Mouse (Mus musculus) frontal cortex, postnatal 14 days (tissue): ENCODE results near the gene Apoc2.

Experiments
- DNase-seq, 2 experiments: peaks; one replicate each; pipeline ENCODE4 v3.0.0; 2022; ENCODE audit warnings: low spot score in 2 of 2

Gene Apoc2

DNA sequence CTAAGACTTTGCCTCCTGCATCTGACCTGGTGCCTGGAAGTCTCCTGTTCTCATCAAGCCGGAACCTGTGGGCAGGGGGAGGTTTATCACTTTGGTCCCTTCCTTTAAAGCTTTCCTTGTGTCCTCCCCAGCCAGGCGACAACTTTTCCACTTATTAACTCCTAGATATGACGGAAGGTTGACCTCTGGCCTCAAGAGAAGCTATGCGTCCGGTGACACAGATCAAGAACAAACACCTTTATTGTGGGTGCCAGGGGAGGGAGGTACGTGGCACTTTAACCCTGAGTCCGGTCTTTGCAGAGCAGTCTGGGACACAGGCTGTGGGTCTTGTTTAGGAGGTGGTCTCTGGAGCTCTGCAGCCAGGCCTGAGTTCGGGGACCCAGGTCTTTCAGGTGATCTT is at the start of gene Apoc2:
Gene Apoc2, minus strand, starts transcription at position 70 of the 400 bp plus-strand sequence.
- DNase-seq, result no peak

DNA sequence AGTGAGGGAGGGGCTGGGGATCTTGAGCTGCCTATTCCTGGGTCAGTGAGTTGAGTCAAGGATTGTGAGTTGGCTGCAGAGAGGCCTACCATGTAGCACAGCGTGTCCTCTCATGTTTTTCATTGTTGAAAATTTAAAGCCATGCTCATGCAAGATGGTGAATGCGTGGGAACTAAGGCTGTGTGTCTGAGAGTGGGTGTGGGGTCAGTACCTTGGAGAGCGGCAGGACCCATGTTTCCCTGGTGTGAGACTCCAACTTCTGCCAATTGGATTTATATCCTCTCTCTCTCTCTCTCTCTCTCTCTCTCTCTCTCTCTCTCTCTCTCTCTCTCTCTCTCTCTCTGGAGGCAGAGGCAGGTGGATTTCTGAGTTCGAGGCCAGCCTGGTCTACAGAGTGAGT is 48.8 kb upstream of the Apoc2 start:
- no peak for DNase-seq

DNA sequence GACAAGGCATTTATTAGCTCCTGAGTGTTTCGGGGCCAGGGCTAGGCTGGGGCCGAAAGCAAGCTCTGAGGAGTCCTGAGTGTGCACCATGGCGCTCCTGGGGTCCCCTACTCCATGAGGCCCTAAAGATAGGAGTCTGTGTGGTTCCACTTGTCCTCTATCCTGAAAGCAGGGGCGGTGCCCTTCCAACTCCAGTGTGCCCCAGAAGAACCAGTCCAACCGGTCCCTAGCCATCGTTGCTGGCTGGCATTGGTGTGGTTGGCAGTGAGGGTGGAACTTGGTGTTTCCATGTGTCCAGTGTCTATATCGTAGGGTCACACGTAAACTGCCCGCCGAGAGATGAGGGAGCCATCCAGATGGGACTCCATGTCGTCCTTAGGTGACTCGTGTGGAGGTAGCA is 46.4 kb upstream of the Apoc2 start:
- no peak for DNase-seq

DNA sequence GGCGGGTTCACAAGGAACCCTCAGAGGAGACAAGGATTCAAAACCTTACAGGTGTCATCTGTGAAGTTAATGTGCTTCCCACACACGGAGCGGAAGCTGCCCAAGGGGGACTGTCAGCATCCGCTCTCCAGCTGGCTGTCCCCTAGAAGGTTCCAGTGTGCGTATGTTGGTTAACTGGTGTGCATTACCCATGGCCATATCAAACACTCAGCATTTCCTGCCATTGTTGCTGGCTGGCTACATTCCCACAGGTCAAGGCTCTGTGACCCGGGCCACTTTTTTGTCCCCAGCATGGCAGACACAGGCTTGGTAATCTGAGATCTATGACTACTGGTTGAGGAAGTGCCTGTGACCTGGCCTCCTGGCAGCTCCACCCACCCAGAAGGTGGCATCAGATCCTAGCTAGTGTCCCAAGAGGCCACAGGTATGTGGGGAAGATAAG is 45.0 kb upstream of the Apoc2 start:
- no peak for DNase-seq

DNA sequence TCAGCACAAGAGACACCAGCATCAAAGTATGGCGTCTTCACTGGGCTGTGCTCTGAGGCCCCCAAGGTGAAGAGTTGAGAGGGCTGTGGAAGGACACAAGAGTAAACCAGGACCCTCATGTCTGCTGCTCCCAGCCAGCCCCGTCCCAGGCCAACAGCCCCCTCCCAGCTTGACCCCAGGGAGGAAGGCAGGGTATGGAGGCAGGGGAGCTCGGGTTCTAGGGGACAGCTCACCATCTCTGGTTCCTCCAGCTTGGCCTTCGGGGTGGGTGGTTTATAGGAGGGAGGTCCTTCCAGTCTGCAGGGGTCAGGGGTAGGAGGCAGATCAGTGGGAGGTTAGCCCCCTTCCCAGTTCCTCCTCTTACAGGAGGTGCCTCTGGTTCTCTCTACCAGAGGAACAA is 41.5 kb upstream of the Apoc2 start:
- DNase-seq, result no peak

DNA sequence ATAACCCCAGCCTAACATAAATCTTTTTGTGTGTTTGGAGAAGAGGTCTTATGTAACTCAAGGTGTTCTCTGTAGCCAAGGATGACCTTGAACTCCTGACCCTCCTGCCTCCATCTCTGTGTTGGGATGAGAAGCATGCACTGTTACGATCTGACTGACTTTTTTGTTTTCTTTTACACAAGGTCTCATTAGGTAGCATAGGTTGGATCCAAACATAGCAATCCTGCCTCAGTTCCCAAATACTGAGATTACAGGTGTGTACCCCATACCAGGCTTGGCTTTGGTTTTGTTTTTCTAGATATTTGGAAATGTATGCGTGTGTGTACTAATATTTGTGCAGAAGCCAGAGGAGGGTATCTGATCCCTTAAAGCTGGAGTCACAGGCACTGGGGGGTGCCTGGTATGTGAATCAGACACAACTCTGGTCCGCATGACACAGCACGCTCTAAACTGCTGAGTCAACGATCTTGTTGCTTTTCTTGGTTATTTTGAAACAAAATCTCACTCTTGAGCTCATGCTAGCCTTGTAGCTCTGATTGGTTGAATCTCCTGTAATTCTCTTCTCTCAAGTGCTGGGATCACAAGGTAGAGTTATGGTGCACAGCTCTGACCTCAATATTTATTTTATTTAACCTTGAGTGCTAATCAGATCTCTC is 40.7 kb upstream of the Apoc2 start:
- no peak for DNase-seq

DNA sequence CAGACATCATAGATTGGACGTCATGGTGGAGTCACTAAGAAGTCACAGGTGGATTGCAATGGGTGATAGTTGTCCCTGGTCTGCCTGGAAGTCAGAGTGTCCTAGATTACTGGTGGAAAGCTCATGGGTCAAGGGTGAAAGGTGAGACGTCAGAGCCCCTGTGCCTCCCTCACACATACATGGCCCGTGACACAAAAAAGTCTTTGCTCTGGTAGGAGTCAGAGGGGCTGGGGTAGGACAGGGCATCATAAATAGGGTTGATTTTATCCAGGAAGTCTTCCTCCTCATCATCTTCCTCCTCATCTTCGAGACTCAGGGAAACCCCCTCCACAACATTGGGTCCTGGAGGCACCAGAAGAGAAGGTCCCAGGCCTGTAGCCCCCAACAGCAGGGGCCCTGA is 39.6 kb upstream of the Apoc2 start:
- DNase-seq, result no peak

DNA sequence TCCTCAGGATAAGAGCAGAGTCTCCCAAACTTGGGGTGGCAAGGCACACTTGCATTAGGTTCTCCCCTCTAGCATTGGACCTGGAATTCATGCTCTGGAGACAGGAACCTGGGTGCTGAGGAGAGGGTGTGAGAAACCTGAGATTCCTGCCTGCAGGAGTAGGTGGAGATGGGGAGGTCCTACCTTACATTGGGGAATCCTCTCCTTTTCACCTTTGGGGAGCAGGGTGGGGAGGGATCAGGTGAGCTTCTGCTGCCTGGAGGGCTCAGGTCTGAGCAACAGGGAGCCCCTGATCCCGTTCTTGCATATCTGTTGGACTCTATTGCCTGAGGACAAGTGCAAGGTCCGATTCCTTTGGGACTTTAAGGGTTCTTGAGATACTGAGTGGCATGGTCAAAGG is 39.1 kb upstream of the Apoc2 start:
- DNase-seq, result no peak

DNA sequence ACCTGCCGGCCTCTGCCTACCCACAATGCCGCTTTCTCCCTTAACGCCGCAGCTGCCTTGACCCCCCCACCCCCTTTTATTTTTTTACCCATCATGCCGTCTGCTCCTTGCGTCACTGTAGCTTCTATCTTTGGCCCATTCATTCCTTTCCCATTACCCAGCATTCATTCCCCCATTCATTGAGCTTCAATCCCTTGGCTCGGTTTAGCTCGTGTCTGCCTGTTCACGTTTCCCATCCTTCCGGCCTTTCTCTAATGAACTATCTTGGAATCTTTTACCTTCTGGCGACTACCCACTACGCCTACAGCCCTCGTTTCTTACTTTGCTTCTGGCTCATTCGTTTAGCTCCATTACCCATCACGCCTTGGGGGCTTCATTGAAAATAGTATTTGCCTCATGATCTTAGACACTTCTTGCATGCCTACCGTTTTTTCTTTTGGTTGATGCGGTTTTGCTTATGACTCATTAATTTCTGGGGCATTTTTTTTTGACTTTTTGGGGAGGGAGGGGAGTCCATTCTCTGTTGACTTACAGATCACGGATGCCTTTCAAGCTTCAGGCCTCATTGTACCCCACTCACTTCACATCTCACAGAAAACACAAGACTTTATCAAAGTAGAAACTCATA is 38.4 kb upstream of the Apoc2 start:
- DNase-seq, result no peak

DNA sequence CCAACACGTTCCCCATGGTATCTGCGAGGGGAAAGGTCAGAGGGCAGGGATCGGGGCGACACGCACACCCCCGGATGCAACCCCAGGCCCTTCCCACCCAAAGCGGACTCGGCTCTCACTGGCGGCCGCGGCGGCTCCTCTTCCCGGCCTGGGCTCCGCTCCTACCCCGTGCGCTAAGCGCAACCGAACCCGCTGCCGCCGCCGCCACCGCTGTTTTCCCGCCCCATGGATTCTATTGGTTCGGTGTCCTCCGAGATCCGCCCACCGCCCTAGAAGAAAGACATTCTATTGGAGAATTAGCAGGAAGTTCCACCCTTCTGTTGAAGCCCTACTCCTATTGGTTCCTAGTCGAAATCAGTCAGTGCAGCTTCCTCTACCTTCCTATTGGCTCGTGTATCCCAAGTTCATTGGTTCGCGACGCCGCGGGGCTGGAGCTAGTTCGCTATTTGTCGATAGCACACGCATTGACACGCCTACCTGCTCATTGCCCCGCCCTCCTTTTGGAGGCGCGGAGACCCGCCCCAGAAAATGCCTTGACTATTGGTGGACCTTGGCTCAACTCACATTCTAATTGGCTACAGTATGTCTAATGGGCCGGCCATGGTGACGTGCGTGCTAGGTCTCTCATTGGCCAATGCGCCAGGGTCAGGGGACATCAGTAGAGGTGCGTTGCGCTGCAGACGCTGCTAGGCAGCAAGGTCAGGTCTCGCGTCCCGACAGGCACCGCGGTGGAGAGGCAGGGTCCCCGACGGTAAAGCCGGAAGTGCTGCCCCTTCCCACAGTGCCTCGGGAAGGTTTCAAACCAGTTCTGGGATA is 37.7 kb upstream of the Apoc2 start, which contains the start of gene Tomm40:
Gene Tomm40, minus strand, starts transcription at position 200 of the 816 bp plus-strand sequence.
- peak; percentile 99 to 100 for DNase-seq

DNA sequence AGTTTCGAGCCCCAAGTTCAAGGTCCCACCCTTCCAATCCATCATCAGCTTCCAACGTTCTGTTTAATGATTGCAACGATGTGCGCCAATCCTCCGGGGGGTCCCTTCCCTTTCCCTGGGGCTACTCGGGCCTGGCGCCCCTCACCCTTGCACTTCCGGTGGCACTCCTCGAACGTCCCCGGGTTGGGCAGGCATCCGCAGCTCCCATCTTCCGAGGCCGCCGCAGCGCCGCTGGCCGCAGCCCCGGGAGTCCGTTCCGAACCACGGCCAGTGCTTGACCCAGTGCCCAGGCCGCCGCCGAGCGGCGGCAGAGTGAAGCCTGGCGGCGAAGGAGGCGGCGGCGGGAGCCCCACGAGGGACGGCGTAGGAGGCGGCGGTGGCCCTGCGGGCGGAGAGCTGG is 37.1 kb upstream of the Apoc2 start:
- no peak for DNase-seq

DNA sequence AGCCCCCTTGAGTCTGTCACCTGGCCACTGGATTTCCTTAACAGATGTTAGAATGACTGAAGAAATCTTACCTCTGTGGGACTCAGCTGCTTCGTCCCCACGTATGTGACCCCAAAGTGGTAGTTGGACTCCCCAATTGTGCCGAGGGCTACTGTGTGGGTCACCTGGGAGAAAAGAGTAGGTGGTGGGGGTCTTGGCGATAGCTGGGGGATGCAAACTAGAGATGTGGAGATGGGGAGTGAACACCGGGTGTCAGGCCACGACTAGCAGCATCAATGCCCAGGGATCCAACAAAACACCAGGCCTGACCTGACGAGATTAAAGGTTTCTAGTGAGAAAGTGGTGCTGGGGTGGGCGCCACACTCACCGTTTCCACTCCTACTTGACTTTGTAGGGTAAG is 35.9 kb upstream of the Apoc2 start:
- no peak for DNase-seq

DNA sequence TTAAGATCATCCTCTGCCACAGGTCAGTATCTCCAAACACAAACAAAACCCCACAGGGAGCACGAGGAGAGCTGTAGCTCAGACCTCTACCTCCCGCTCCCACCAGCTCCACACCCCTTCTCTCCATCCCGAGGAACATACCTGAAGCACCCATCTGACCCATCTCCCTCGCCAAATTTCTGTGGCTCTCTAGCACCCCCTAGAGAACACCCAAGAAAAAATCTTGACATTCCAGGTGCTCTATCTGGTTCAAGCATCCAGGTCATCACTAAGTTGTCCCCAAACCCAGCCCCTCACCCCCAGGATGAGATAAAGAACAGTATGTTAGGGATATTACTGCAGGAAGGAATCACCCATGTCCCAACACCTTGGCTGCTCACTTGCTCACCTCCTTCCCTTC is 35.5 kb upstream of the Apoc2 start:
- no peak for DNase-seq

DNA sequence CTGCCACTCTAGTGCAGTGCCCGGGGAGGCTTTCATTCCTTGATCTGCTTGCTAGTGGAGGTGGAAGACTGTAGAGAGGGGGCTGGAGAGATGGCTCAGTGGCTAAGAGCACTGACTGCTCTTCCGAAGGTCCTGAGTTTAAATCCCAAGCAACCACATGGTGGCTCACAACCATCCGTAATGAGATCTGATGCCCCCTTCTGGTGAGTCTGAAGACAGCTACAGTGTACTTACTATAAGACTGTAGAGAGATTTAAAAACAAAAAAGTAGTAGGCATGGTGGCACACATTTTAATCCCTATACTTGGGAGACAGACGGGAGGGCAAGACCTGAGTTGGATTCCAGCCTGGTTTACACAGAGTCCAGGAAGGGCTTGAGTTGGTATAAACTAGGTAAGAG is 34.7 kb upstream of the Apoc2 start:
- DNase-seq, result no peak

DNA sequence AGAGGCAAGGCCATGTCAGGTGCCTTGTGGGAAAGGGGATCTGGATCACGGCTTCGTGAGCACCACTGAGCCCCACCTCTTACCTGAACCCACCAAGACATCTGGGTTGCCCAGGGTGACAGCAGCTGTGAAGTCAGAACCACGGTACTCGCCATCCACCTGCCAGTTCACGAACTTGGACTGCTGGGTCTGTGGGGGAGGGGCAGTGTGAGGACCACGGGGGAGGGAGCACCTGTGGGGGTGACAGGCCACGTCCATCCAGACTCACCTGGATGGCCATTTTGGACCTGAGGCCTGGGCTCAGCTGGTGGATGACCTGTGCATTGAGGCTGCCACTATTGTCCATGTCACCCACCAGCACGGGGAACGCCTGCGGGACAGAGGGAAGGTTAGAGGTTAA is 32.9 kb upstream of the Apoc2 start:
- no peak for DNase-seq

DNA sequence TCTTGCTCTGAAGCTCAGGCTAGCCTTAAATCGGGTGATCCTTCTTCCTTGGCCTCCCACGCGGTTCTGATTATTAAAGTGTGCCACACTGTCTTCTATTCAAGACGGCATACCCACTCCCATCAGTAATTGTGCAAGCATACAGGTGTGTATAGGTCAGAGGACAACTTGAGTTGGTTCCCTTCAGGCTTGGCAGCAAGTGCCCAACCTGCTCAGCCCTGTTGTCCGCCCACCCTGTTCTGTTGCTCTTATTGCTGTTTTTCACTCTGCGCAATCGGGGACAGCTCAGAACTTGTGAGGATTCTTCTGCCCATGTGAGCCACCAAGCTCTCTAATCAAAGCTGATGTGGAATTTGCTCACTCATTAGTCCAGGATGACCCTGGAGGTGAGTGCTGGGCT is 27.5 kb upstream of the Apoc2 start:
- DNase-seq, result no peak

DNA sequence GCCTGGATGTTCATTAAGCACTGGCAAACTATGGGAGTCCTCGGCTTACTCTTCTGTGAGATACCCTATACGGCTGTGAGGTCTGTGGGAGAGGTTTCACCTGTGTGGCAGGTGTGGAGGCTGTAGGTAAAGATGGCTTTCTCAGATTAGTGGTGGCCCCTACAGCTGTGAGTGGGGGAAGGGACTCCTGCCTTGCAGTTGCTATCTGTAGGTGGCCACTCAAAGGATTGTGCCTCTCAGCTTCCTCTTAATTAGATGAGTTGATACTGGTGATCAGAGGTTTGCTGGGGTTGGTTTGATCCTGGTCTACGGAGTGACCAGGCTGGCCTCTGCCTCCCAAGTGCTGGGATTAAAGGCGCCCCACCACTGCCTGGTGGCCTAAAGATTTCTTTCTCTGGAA is 26.7 kb upstream of the Apoc2 start:
- DNase-seq, result no peak

DNA sequence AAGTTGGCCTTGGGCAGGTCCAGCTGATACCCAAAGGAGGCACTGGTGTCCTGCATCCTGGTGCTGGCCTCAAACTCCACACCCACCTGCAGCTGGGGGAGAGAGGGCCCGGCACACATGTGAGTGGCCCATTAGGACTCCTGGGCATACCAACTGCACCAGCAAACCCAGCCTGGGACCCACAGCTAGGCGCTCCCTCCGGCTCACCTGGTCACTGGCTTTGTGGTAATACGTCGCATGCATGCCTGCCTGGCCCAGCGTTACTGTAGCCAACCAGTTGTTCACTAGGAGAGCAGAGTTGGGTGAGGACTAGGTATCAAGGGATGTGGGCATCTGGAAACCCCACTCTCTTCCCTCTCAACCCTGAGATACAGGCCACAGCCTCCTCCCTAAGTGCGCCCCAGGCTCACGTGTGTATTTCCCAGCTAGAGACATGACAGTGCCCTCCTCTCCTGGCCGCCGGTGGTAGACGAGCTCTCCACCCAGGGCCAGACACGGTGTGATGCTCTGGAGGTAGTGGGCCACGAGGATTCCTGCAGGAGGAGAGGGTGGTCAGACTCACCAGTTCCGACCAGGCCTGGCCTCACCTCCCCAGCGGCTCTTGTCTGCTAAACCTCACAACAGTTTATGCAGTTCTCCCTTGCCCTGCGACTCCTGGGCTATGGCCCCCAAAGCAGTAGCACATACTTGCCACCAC is 25.3 kb upstream of the Apoc2 start:
- no peak for DNase-seq

DNA sequence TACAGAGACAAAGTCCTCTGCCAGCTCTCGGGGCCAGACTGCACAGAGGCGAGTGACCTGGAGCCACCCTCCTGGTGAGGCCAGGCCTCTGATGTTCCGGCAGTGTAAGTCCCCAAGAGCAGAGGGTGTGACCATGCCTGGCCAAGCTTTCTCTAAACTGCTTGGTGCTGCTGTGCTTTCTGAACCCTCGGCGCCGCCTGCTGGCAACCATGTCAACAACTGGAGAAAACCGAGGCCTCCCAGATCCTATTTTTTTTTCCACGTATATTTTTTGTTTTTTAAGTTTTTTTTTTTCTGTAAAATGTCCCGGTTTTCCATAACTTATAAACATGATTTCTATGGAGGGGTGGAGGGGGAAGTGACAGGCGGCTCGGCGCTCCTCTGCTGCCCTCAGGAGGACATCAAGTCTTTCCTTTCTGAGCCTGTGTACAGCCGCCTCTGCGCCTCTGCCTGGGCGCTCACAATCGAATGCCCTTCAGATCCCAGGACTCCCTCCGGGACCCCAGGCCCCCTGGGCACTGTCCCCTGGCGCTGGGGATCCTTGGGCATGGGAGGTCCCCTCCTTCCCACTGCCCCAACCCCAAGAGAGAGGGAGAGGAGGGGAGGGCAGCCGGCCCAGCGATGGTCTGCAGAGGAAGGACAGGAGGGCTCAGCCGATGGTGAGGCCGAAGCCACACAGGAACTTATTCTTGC is 23.5 kb upstream of the Apoc2 start:
- no peak for DNase-seq

DNA sequence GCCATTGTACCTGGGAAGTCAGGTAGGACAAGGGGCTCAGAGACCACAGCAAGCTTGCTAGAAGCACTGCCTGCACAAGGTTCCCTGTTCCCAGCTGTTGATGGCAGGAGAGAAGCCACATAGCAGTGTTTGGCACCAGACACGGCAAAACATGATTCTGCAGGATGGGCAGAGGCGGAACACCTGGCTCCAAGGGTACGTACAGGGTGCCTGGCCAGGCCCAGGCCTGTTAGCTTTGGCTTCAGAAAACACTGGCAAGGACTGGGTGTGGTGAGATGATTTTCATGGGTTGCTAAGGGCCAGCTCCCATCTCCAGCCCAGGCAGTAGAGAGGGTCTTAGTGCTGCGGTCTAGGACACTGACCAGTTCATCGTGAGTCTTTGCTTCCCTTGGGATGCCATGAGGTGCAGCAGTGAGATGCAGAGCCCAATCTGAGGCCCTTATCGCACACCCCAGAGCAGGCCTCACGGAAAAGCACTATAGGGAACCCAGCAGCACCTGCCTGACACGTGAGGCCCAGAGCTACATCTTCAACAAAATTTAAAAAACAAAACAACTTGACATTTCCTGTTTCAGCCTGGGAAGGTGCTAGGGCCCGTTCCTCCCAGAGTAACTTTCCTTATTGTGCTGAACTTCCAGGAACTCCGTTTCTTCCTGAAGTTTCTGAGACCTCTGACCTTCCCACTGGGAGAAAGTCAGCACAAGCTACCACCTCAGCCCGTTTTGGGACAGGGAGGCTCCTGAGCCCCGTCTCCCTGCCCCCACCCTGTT is 22.7 kb upstream of the Apoc2 start:
- no peak for DNase-seq

DNA sequence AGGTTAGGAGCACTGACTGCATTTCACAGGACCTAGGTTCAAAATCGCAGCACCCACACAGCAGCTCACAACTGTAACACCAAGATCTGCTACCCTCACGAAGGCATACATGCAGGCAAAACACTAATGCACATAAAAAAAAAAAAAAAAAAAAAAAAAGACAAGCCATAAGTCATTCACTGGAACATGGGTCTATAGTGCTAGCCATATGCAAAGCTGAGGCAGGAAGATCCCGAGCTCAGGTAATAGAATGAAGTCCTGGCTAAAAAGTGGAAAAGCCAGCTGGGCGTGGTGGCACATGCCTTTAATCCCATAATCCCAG is 22.0 kb upstream of the Apoc2 start:
- no peak for DNase-seq
